Mouse (Mus musculus) embryonic fibroblast, embryonic 13.5 days (primary cell): ENCODE data around the gene Cpa5.

Experiments used
- CTCF ChIP-seq: IDR thresholded peaks from 2 replicates; pipeline ENCODE4 v1.5.1; 2011; ENCODE audit warnings: mild to moderate bottlenecking, control low read depth, low read length, moderate library complexity, borderline replicate concordance; ENCODE audit not compliant: insufficient read depth
- POLR2A ChIP-seq: IDR thresholded peaks from 2 replicates; pipeline ENCODE4 v1.6.1; 2011; ENCODE audit warnings: low read depth, mild to moderate bottlenecking, control low read depth, low read length, moderate library complexity

DNA sequence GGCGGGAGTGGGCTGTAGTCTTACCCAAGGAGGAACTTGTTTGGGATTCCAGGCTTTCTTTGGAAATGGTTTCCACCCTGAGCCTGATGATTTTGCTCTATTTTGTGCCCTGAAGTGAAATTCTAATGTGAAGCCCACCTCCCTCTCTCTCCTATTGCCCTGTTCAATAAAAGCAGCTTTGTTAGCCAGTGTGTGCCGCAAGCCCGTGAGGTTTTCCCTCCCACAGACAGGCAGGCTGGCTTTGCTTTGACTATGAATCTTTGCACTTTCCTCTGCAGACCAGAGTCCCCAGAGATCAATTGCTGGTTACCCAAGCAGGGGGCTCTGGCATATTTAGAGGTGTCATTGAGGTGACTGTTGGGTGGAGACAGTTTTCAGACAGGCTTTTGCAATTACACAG is 33.7 kb downstream of the Cpa5 start:
- no peak for TF ChIP-seq POLR2A
- TF ChIP-seq CTCF, result no peak
